Mouse (Mus musculus): ENCODE measurements at regions not wholly inside any gene's neighbourhood (a gene's known extent, or its start where the extent isn't known, plus 50 kb on each side); places are given as distances from the start of the nearest gene placed in this dataset.

DNA sequence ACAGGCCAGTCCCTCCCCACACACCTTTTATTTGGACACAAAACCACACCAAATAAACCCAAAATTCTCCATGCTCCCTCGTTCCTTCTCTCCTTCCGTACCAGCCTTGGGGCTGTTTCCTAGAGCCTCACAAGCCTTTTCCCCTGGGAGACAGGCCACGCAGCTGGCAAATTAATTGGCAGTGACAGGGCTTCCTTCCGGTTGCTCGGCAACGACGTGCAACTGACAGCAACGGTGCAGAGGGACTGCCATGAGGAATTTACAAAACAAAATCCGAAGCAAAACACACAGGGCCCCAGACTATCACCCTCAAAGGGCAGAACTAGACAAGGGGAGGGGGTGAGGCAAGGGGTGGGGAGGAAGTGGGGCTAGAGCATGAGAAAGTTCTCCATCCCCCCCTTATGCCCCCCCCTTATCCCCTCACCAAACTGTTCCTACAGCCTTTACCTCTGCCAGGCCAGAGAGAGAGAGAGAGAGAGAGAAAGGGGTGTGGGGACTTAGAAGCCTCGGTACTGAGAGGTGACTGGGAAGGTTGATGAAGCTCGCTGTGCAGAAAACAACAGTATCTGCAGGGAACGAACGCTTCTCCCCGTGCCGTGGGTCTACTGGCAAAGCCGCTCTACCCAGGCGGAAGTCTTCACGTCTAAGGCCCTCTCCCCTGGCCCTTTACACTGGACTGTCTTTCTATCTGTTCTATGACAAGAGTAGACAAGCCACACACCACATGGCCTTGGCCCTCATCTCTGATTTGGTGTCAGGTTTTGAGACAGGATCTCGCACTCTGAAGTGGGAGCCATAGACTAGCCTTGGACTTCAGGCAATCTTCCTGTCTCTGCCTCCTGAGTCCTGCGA, 264.4 kb downstream of the Sox9 start:
- TF ChIP-seq POLR2A (IDR thresholded peaks at IDR 0.05; ENCODE audit: low read depth, low read length) (no peak), CTCF (conservative IDR thresholded peaks at IDR 0.05; ENCODE audit: insufficient read depth, insufficient read length, low read depth, low read length) (no peak)

All from kidney, adult 2 months (tissue).